Mouse (Mus musculus) liver, postnatal 0 days (tissue): ENCODE data around the gene Pak2.

Experiments
- CTCF ChIP-seq: sonication (generic); IDR thresholded peaks from 2 replicates; pipeline ENCODE4 v1.5.1; 2016; ENCODE audit warnings: antibody characterized with exemption, low read depth
- EP300 ChIP-seq: IDR thresholded peaks from 2 replicates; pipeline ENCODE4 v1.6.1; 2016; ENCODE audit warnings: antibody characterized with exemption, low read depth, mild to moderate bottlenecking

GRCm38 (mm10) chr16:32075762-32076161, 3.4 kb downstream of the Pak2 start:
- TF ChIP-seq CTCF (no peak), EP300 (no peak)
